Mouse (Mus musculus): ENCODE measurements around the gene Sema3b.

Sema3b gene

DNA sequence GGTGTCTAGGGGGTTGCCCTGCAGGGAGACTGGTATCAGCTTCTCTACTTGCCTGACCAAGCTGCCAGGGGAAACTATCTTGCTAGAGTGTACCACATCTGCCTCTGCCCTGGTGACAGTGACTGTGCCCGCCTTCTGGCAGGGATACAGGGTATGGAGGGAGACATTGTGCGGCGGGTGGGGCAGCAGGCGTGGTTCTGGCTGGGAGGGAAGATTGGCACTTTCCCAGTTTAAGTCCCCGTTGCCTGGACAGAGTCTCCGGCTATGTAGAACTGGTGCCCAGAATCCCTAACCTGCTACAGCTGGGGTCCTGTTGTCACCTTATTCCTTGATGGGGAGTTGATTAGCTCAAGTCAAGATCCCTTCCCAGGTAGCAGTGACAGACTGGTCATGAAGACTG lies 23.4 kb upstream of the Sema3b start:
- peak; percentile 73 for DNase-seq

DNA sequence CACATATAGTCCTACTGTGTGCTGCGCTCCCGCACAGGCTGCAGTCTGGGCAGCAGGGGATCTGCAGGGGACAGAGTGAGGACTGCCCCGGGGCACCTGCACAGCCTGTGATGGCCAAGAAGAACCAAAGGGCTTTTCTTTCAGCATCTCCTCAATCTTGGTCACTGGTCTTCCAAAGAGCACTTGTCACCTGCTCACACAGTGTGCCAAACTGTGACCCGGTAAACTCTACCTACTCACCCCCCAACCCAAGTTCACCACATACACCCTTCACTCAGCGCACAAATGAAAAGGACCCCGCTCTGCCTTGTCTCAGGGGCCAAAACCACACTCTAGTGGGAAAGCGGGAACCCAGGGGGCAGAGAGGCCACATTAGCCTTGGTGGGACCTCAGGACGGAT lies 22.8 kb upstream of the Sema3b start:
- DNase-seq: no peak

DNA sequence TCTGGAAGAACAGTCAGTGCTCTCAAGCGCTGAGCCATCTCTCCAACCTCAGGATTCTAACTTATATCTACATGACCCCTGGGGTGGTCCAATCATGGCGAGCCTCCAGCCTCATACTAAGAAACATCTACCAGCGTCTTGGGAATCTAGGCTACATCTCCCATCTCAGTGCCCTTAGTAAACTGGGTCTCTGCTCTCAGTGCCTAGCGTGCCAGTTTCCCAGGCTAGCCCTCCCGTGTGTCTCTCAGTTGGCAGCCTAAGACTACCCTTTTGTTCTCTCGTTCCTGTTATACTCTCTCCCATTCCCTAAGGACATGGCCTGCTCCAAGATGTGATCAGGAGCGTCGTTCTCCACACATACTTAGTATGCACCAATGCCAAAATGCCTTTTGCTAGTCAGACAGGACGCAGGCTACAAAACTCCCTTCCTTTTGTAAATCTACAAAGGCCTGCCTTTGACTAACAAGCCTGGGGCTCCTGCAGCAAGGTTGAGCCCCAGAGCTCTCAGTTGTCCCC lies 22.3 kb upstream of the Sema3b start:
- DNase-seq: no peak

DNA sequence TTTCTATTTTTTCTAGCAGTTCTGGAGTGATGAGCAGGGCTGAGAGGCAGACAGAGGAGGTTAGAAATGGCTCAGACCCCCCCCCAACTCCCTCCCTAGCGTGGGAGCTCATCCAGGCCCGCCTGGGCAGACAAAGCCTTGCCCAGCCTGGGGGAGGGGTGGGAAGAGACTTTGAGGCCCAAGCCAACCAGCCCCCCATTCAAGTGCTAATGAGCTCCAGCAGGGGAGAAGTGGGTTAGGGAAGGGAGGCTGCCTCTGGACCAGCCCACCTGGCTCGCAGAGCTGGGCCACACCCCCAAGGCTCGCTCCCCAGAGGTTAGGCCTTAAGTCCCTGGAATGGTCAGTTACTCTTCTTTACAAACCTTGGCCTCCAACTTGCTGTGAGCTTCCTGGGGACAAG lies 21.5 kb upstream of the Sema3b start:
- DNase-seq: no peak

DNA sequence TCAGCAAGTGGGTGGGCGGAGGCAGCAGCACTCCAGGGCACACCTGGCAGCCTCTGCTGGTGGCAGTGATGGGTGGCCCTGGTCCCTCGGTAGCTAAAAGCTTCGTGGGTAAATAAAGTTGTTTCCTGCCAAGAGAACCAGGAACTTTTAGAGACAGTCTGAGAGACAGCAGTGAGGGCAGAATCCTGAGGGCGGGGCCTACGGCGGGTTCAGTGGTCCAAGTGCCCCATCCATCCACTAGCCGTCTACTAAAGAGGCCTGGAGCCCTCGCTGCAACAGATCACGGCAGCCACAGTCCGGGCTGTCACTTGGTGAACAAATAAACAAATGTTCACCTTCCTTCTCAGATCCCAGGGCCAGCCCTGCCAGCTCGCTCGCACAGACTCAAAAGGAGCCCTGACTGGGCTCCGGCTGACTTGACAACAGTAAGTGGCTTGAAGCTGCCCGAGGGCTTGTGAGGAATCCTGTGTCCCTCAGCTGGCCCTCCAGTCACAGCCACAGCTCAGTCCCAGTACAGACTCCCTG lies 20.9 kb upstream of the Sema3b start:
- DNase-seq: no peak

DNA sequence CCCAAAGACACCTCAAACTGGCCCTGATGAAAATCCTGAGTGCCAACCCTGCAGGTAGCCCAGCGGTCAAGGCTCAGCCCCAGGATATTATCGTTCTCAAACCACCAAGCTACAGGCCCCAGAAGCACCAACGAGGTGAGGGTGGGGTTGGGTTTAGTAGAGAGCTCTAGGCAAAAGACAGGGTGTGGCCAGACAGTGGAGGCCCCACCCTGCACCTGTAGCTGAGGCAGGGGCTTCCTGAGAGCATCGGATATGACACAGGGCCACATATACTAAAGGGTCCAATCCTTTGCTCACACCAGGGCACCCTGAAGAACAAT lies 20.3 kb upstream of the Sema3b start:
- no peak for DNase-seq

DNA sequence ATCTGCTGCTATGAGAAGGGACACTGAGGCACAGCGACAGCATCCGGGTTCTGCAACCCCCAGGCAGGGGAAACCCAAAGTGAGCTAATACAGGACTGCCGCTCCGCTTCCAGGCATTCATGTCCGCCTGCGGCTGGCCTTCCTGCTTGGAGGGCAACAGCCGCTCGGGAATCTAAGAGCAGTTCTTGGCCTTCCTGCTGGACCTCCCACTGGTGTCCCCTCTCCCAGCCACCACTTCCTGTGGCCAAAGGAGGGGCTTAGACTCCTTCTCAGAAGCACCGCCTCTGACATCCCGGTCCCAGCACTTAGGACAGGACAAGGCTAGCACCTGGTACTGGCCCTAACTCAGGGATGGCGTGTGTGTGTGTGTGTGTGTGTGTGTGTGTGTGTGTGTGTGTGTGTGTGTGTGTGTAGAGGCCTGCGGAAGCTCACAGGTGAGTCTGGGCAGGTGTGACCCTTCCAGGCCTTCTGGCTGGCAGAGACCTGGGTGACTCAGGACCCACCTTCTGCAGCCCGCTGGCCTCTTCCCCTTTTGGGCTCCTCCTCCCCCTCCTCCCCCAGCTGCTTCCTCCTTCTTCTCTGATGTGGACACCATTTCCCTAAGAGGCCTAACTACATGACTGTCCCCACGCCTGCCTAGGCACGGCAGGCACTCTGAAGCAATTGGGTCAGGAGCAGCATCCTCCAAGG lies 19.8 kb upstream of the Sema3b start:
- peak; percentile 59 for DNase-seq

DNA sequence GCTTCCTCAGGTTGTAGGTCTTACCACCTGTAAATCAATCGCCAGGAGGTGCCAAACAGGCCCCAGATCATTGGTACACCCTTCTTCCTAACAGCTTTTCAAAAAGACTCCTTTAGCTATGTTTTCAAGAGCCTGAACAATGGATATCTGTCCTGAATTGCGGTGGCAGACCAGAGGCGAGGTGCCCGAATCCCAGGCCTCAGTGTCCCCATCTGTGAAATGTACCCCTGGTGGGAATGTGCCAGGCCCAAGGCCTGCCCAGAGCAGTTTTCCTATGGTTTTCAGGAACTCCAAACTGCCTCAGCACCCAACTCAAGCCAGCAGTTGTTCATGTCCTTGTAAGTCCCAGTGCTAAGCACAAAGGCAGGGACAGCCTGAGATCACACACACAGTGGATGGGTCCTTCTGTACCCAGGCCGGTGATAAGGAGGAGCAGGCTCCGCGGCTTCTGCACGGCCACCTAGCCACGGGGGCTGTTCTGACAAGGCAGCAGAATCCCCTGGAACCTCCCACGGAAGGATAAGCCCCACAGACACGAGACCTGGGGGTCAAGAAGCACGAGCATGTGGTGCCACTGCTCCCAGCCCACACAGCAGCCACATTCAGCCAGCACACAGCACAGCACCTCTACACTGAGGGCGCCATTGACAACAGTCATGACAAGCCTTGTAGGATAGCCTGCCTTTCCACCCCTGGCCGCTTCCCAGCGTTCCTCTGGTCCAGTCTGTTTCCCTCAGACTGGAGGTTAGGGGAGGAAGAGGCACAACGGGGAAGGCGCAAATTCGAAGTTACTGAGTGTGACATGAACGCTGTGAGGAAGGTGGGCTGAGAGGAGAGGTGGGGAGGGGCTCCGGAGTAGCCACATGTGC lies 18.6 kb upstream of the Sema3b start:
- no peak for DNase-seq

DNA sequence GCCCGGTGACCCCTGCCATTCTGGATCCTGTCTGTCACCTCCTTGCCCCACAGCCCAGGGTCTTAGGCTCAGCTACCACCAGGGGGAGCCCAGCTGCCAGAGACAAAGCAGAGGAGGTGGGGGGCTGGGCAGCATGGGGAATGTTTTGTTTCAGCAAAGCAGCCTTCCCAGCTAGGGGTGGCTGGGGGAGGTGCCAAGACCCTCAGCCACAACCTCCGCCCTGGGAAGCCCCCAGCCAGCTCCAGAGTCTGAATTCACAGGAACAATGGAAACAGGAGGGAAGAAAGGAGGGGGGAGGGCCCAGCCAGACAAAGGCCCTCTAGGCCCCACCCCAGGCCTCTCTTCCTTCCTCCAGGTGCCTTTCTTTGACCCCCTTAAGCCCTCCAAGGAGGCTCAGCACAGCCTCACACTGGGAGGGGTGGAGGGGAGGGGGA lies 17.8 kb upstream of the Sema3b start:
- DNase-seq: peak; percentile 92

DNA sequence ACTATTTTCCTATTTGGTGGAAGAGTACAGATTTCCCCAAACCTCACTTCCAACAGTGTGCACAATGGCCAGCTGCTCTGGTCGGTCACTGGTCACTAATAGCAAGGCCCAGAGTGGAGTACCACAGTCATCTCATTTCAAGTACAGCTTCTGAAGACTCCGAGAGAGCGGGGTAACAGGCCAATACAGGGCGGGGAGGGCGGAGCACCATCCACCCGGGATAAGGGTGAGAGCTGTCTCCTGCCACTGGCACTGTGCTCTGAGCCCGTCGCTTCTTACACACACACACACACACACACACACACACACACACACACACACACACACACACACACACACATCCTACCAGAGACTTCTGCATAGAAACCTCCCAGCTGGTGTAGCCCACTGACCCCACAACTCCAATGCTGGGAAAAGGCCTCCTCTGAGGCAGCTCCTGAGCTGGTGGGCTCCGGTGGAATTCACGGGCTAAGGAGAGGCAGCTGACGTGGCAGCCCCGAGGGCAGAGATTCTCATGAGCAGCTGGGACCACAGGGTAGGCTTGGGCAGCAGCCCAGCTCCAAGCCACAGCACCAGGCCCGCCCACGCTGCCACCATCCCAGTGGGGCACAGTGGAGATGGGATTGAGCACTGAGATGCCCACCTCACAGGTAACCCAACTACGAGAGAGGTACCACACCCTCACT lies 17.3 kb upstream of the Sema3b start:
- DNase-seq: no peak

DNA sequence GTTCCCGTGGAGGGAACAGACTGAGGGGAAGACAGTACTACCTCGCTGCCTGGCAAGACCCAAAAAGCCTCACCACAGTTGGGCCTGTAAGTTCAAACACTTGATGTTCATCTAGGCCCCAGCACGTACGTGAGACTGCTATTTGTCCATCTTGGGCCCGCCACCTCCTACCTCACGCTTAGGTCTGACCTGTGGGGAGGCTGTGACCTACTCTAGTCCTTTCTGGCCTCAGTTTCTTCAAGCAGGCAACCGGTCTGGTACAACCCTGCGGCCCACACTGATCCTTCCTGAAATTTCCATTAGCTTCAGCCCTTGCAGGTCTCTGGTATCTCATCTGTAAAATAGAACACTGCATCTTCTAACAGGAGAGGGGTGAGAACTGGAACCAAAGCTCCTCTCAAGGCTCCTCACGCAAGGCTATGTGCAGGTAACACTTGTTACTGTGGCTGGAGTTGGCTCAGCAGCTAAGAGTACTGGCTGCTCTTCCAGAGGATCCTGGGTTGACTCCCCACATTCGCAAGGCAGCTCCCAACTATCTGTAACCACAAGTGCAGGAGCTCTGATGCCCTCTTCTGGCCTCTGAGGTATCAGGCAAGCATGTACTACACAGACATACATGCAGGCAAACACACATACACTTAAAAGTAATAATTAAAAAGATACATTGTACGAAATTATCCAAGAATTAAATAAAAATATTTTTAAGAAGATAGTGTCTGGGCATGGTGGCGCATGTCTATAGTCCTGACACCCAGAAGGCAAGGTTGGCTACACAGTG lies 16.5 kb upstream of the Sema3b start:
- DNase-seq: no peak

DNA sequence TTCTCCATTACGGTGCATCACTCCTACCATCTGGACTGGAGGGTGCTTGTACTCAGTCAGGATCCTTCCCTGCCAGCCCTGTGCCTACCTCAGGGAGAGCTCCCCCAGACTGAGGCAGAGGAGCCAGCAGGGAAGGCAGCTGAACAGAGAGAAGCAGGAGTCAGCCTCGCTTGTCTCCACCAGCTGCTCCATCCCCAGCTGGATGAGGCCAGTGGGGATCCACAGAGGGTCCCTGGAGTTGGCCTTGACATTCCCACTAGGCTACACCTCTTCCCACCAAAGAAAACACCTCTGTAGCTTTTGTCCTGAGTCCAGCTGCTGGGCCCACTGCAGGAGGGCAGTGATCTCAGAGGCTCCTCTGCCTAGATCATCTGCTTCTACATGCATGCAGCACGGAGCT lies 15.9 kb upstream of the Sema3b start:
- DNase-seq: no peak

DNA sequence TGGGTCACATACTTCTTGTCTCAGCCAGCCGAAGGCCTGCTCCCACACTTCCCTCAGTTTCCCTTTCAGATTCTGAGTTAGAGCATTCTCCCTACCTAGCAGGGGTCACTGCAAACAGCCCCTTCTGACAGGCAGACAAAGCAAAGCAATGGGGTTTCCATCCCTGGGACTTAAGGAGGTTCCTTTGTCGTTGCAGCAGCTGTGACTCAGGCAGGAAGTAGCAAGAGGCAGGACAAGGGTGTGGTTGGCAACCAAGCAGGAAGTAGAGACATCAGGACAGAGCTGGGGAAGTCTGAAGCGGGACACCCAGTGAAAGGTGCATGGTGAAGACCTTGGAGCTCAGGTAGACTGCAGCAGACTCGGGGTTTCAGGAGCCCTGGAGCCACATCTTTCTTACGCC lies 15.5 kb upstream of the Sema3b start:
- DNase-seq: no peak

DNA sequence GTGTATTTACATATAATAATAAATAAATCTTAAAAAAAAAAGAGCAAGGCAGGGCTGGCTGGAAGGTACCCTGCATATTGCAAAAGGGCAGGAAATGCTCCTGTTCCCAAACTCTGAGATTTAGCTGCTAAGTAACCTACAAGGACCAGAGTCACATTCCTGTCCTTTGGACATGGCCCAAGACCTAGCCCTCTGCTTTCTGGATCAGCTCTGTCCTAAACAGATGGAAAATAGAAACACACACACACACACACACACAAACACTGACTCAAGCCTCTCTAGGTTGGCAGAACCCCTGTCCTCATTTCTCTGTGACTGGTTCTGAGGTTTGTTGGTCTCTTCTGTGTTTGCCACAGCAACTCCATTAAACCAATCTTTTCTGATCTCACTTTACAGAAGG lies 11.9 kb upstream of the Sema3b start:
- DNase-seq: no peak

DNA sequence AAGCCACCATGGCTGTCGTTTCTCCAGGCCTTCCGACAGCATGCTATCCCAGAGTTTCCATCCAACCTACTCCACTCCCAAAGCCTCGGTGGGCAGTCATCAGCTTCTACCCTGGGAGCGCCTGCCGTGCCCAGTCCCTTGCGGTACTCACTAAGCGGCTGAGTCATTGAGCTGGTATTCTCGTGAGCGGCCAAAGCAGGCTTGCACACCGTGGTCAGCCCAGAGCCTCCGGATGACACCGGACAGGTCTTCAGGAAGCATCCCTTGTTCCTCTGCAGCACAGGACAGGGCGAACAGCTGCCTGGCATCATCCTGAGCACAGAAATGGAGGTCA lies 10.5 kb upstream of the Sema3b start:
- no peak for DNase-seq

DNA sequence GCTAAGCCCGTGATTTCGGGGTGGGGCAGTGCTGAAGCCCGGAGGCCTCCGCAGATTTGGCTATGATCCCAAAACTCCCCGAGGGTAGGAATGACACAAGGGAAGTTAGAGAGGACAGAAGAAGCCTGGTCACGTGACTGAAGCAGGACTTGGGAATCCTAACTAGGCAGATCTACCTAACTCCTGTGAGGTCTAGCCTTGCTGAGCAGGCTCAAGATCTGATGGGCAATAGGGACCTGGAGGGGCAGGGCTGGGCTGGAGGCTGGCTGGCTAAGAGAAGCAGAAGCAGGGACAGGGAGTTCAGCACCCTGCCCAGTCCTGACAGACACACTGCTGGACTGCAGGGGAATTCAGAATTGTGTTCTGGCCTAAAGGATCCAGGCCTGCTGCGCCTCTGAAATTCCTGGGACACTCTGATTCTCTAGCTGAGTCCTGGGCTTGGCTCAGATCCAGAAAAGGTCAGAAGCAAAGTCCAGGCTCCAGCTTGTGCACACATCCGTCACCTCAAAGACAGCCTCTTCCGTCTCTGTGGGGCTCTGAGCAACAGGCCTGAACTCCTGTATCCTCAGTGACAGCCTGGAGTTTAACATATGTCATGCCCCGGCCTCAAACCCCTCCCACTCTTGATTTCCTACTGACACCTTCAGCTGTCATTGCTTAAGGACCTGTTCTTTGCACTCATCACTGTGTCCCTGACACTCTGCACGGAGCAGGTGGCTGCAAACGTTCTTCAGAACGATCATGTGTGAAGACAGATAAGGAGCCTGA lies 9.9 kb upstream of the Sema3b start:
- DNase-seq: peak; percentile 70

DNA sequence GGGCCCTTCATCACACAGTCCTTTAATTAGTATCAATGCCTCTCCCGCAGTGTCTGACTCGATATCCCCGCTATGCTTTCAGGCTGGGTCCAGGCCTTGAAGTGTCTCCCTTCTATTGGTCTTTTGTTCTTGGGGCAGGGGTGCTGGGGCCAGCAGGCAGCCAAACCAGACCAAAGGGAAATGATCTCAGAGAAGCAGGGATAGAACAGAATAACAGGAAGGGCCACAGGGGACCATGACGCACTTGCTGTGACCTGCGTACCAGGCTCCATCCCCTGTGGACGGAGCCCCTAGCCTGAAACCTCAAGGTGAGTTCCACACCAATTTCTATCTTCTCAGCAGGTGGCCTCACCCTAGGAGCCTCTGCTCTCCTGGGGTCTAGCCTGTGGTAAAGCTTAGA lies 9.1 kb upstream of the Sema3b start:
- DNase-seq: no peak

DNA sequence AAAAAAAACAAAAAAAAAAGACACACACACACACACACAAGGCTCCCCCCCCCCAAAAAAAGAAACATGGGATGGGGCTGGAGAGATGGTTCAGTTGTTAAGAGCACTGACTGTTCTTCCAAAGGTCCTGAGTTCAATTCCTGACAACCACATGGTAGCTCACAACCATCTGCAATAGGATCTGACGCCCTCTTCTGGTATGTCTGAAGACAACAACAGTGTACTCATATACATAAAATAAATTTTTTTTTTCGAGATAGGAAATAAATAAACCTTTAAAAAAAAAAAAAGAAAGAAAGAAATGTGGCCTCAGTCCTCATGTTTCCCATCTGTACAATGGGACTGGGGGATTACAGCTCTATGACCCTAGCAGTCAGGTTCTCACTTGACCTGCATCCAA lies 8.4 kb upstream of the Sema3b start:
- DNase-seq: no peak

DNA sequence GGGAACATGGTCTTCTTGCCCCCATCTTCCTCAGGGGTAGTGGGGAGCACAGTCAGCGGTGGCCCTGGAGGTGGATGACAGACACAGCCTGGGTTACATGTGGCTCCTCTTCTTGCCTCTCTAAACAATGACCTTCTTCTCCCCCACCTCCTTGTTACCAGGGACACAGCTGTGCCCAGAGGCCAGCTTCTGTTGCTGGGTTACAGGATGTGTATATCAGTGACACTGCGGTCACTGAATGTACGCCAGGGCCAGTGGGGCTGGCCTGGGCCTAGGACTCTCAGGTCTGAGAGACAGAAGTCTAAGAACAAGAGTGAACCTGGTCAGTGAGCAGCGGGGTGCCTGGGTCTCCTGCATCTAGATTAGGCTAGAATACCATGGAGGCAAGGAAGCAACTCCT lies 6.0 kb upstream of the Sema3b start:
- no peak for DNase-seq

DNA sequence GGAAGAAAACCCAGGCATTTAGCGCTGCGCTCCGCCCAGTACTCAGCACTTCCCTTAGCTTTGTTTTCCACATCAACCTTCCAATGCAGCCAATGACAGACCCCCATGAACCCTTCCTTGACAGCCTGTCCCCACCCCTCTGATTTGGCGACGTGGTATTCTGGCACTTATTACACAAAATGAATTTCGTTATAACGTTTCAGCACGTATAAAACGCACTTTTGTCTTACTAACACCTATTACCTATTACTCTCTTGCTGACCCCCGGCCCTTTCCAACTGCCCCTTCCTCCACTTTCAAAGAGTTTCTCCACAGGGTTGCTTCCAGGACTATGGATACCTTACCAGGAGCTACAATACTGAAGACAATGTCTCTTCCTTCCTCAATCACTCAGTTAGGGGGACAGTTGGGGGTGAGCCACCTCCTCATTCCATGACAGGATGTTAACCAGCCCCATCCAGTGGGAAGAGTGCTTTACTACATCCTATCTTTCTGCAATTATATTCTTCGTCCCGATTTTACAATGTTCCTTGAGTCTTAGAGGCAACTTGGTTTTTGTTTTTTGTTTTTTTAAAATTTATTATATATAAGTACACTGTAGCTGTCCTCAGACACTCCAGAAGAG lies 4.0 kb upstream of the Sema3b start:
- DNase-seq: no peak

DNA sequence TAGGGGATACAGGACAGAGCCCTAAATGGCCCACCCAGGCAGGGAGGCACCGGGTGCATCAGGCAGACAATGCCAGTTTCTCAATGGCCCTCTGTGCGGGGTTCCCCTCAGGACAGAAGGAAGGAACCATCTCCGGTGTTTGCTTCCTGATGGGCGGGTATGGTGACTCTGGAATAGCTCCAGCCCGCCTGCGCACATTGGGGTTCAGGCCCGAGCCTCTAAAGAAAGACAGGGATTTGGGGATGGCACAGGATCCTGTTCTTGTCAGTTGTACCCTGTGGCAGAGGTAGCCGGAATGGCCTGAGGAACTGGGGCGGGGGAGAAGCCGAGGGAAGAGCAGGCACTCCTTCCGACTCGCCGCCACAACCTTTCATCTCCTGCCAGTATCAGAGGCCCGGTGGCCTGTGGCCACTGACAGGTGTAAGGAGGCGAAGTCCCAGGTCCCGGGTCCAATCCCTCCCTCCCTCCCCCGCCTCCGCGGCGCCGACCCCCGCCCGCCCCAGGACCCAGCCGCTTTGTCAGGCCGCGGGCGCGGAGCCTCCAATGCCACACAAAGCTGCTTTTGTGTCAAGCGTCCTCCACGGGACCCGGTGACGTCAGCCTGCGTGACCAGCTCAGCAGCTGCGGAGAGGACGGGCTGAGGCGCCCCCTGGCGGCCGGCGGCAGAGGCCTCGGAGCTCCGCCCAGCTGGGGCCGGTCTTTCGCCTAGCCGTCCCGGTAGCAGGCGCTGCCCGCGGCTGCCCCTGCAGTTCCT lies 3.3 kb upstream of the Sema3b start:
- peak; percentile 100 for DNase-seq
